Comparison of ENCODE assay signal across 23 mouse cellular contexts in the genomic region with DNA sequence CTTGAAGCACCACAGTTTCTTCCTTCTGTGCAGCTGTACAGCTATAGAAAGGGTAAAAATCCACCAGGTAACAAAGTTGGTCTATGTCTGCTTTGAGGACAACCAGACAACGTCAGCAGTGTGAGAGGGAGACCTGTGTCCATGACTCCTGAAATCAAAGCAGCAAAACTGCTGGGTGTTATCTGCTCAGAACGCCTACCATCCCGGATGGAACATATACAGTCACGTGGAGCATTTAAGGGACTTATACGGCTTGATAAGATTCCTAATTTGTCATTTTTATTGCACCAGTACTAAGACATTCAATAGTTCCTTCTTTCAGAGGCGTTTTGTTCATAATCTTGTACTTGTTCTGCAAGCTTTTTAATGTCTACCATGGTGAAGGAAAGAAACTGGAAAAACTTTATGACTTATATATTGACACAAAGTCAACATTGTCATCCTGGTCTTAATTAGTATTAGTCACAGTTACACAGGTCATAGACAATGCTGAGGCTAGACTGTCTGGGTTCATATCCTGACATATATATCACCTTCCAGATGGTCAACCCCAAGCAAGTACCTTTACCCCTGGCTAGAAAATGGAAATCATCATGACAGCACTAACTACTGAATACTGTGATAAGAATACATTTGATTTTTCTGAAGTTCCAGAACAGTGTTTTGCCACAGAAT.
DNase-seq lines count a peak whose midpoint lies in the region; ATAC-seq and TF ChIP-seq lines count a peak whose summit lies in the region.
"Had no signal": no experiment of that assay in that cellular context is flagged by ENCODE, and none has a peak within 500 bp of the region (broad histone marks: within the 10 kb centered on the region; RNA-seq: fewer than 3 reads in every experiment).

No protein-coding gene starts in this region.

- no peak for DNase-seq in intestine, embryonic 14.5 days (ENCODE audit: low spot score)
- no peak for DNase-seq in stomach, postnatal 0 days (ENCODE audit: low spot score)
- DNase-seq in gastrocnemius, postnatal 14 days: no peak
- DNase-seq in liver, postnatal 0 days: no peak
- DNase-seq: adrenal gland, adult 2 months; adrenal gland, postnatal 10 days; adrenal gland, postnatal 25 days; cerebellum, adult 11 months; cerebellum, adult 18-20 months; cerebellum, adult 8-10 months; cerebellum, adult 9-11 months; cerebellum, postnatal 14 days; cerebellum, postnatal 36 days; embryo, embryonic 11 days had no signal

- no peak for TF ChIP-seq EP300 in stomach, postnatal 0 days (optimal IDR thresholded peaks at IDR 0.05)
- no peak for TF ChIP-seq EP300 in liver, postnatal 0 days (IDR thresholded peaks at IDR 0.05; ENCODE audit: low read depth)

- no peak overlapping the region for H3K4me2 ChIP-seq in intestine, embryonic 14.5 days (ENCODE audit: low read length)
- no peak overlapping the region for H3K4me2 ChIP-seq in intestine, embryonic 16.5 days (ENCODE audit: low read depth, low read length)
- no peak overlapping the region for H3K4me2 ChIP-seq in stomach, embryonic 15.5 days
- H3K4me2 ChIP-seq in stomach, postnatal 0 days (replicated peaks; ENCODE audit: low read depth): no peak overlapping the region
- no peak overlapping the region for H3K4me2 ChIP-seq in hindbrain, embryonic 13.5 days
- no peak overlapping the region for H3K4me2 ChIP-seq in liver, postnatal 0 days (ENCODE audit: low read depth, low read length)
- H3K4me2 ChIP-seq: embryonic facial prominence, embryonic 13.5 days; embryonic facial prominence, embryonic 15.5 days; forebrain, embryonic 12.5 days had no signal

- WGBS in intestine, embryonic 14.5 days: 46% methylated on average over 6 of the region's 6 CpGs
- WGBS in intestine, embryonic 16.5 days: 44% methylated on average over 6 of the region's 6 CpGs
- WGBS in stomach, embryonic 15.5 days: 61% methylated on average over 6 of the region's 6 CpGs
- WGBS in stomach, postnatal 0 days: 45% methylated on average over 6 of the region's 6 CpGs
- WGBS in hindbrain, embryonic 13.5 days: 88% methylated on average over 6 of the region's 6 CpGs
- 67% methylated on average over 6 of the region's 6 CpGs for WGBS in liver, postnatal 0 days (ENCODE audit: insufficient replicate concordance)

- intact Hi-C loops in gastrocnemius, postnatal 14 days (cut with DNase I; ENCODE audit: low total_unique reads): loop anchor here (10.0 kb wide), 1 partner anchor 91 kb away; no protein-coding TSS in a partner anchor

- no peaks in the 10 kb centered on the region; the same call in 1 of the 2 replicates for H3K4me1 ChIP-seq in intestine, embryonic 14.5 days (replicated peaks; ENCODE audit: control insufficient read depth, insufficient read depth, low read length)
- 0 out of 2 replicates have a peak, but pooled peaks cover 4% of the 10 kb centered on the region for H3K4me1 ChIP-seq in intestine, embryonic 16.5 days (ENCODE audit: control insufficient read depth, insufficient read depth, low read length)
- H3K4me1 ChIP-seq in stomach, embryonic 15.5 days: no peaks in the 10 kb centered on the region
- no peaks in the 10 kb centered on the region for H3K4me1 ChIP-seq in stomach, postnatal 0 days (replicated peaks; ENCODE audit: control insufficient read depth, insufficient read depth)
- no peaks in the 10 kb centered on the region for H3K4me1 ChIP-seq in hindbrain, embryonic 13.5 days (replicated peaks)
- H3K4me1 ChIP-seq in liver, postnatal 0 days (ENCODE audit: insufficient read depth): no peaks in the 10 kb centered on the region
- H3K4me1 ChIP-seq: embryonic facial prominence, embryonic 15.5 days; forebrain, embryonic 10.5 days; forebrain, embryonic 12.5 days had no signal

- H3K9ac ChIP-seq in intestine, embryonic 14.5 days (ENCODE audit: low read length): no peak overlapping the region
- no peak overlapping the region for H3K9ac ChIP-seq in intestine, embryonic 16.5 days (ENCODE audit: low read depth, low read length)
- H3K9ac ChIP-seq in stomach, embryonic 15.5 days: no peak overlapping the region
- no peak overlapping the region for H3K9ac ChIP-seq in stomach, postnatal 0 days (ENCODE audit: low read length)
- H3K9ac ChIP-seq in hindbrain, embryonic 13.5 days: no peak overlapping the region
- no peak overlapping the region for H3K9ac ChIP-seq in liver, postnatal 0 days (replicated peaks)
- H3K9ac ChIP-seq: embryonic facial prominence, embryonic 13.5 days; embryonic facial prominence, embryonic 15.5 days; forebrain, embryonic 12.5 days had no signal

- H3K36me3 ChIP-seq in intestine, embryonic 14.5 days (ENCODE audit: control insufficient read depth, insufficient read depth, low read length): no peaks in the 10 kb centered on the region
- no peaks in the 10 kb centered on the region for H3K36me3 ChIP-seq in intestine, embryonic 16.5 days (ENCODE audit: control insufficient read depth, insufficient read depth, low read length)
- H3K36me3 ChIP-seq in stomach, embryonic 15.5 days: no peaks in the 10 kb centered on the region
- no peaks in the 10 kb centered on the region for H3K36me3 ChIP-seq in stomach, postnatal 0 days (ENCODE audit: control insufficient read depth, insufficient read depth, low read length)
- no peaks in the 10 kb centered on the region for H3K36me3 ChIP-seq in hindbrain, embryonic 13.5 days
- H3K36me3 ChIP-seq in liver, postnatal 0 days (replicated peaks; ENCODE audit: insufficient read depth, low read length): no peaks in the 10 kb centered on the region
- H3K36me3 ChIP-seq: embryonic facial prominence, embryonic 13.5 days; embryonic facial prominence, embryonic 15.5 days; forebrain, embryonic 10.5 days; forebrain, embryonic 12.5 days had no signal

- no peak overlapping the region for H3K27ac ChIP-seq in intestine, embryonic 14.5 days (ENCODE audit: low read depth)
- H3K27ac ChIP-seq in intestine, embryonic 16.5 days (ENCODE audit: low read length): peak overlapping the region; percentile 33; the same call in 1 of the 2 replicates
- no peak overlapping the region for H3K27ac ChIP-seq in stomach, embryonic 15.5 days
- 0 out of 2 replicates have a peak overlapping the region, but pooled peaks have one; percentile 18 for H3K27ac ChIP-seq in stomach, postnatal 0 days (replicated peaks)
- H3K27ac ChIP-seq in hindbrain, embryonic 13.5 days: no peak overlapping the region
- H3K27ac ChIP-seq in liver, postnatal 0 days (ENCODE audit: low read depth): no peak overlapping the region
- H3K27ac ChIP-seq: embryonic facial prominence, embryonic 13.5 days; embryonic facial prominence, embryonic 15.5 days; forebrain, embryonic 10.5 days; forebrain, embryonic 12.5 days had no signal

- H3K9me3 ChIP-seq in intestine, embryonic 14.5 days (ENCODE audit: control insufficient read depth, low read length): no peaks in the 10 kb centered on the region
- no peaks in the 10 kb centered on the region for H3K9me3 ChIP-seq in intestine, embryonic 16.5 days (ENCODE audit: control insufficient read depth, low read length)
- no peaks in the 10 kb centered on the region for H3K9me3 ChIP-seq in stomach, embryonic 15.5 days
- no peaks in the 10 kb centered on the region for H3K9me3 ChIP-seq in stomach, postnatal 0 days (ENCODE audit: control insufficient read depth, low read length)
- no peaks in the 10 kb centered on the region for H3K9me3 ChIP-seq in hindbrain, embryonic 13.5 days
- no peaks in the 10 kb centered on the region for H3K9me3 ChIP-seq in liver, postnatal 0 days (ENCODE audit: low read length)
- H3K9me3 ChIP-seq: embryonic facial prominence, embryonic 13.5 days; embryonic facial prominence, embryonic 15.5 days; forebrain, embryonic 10.5 days; forebrain, embryonic 12.5 days had no signal

- H3K27me3 ChIP-seq in intestine, embryonic 14.5 days (replicated peaks; ENCODE audit: control insufficient read depth, insufficient read depth, low read length): no peaks in the 10 kb centered on the region
- no peaks in the 10 kb centered on the region for H3K27me3 ChIP-seq in intestine, embryonic 16.5 days (replicated peaks; ENCODE audit: control insufficient read depth, insufficient read depth, low read length)
- H3K27me3 ChIP-seq in stomach, embryonic 15.5 days (replicated peaks): no peaks in the 10 kb centered on the region
- no peaks in the 10 kb centered on the region for H3K27me3 ChIP-seq in stomach, postnatal 0 days (ENCODE audit: control insufficient read depth, insufficient read depth, low read length)
- H3K27me3 ChIP-seq in hindbrain, embryonic 13.5 days: no peaks in the 10 kb centered on the region
- no peaks in the 10 kb centered on the region for H3K27me3 ChIP-seq in liver, postnatal 0 days (ENCODE audit: insufficient read depth, low read length)
- H3K27me3 ChIP-seq: embryonic facial prominence, embryonic 13.5 days; embryonic facial prominence, embryonic 15.5 days; forebrain, embryonic 12.5 days had no signal

- no peak for TF ChIP-seq CTCF in stomach, postnatal 0 days (IDR thresholded peaks at IDR 0.05; ENCODE audit: low read depth)
- TF ChIP-seq CTCF in liver, postnatal 0 days (IDR thresholded peaks at IDR 0.05; ENCODE audit: low read depth): no peak

- peak; percentile 80 for ATAC-seq in intestine, embryonic 14.5 days (replicated peaks; ENCODE audit: low FRiP score, low TSS enrichment, low read depth)
- peak; percentile 88 for ATAC-seq in intestine, embryonic 16.5 days
- ATAC-seq in stomach, embryonic 15.5 days (ENCODE audit: insufficient read depth, low FRiP score, low read depth): peak; percentile 43; the same call in 1 of the 2 replicates
- peak; percentile 84 for ATAC-seq in stomach, postnatal 0 days (ENCODE audit: low FRiP score, low TSS enrichment)
- no peak for ATAC-seq in hindbrain, embryonic 13.5 days (ENCODE audit: low FRiP score)
- no peak for ATAC-seq in liver, postnatal 0 days
- ATAC-seq: forebrain, embryonic 14.5 days had no signal

- no peak overlapping the region for H3K4me3 ChIP-seq in intestine, embryonic 14.5 days (ENCODE audit: low read depth, low read length)
- H3K4me3 ChIP-seq in intestine, embryonic 16.5 days (ENCODE audit: low read length): no peak overlapping the region
- H3K4me3 ChIP-seq in stomach, embryonic 15.5 days (replicated peaks): no peak overlapping the region
- H3K4me3 ChIP-seq in stomach, postnatal 0 days (ENCODE audit: low read depth, low read length): no peak overlapping the region
- no peak overlapping the region for H3K4me3 ChIP-seq in hindbrain, embryonic 13.5 days
- H3K4me3 ChIP-seq in liver, postnatal 0 days (ENCODE audit: low read depth, low read length): no peak overlapping the region
- H3K4me3 ChIP-seq: embryonic facial prominence, embryonic 13.5 days; embryonic facial prominence, embryonic 15.5 days; erythroblast, embryonic 14.5 days; forebrain, embryonic 10.5 days; forebrain, embryonic 12.5 days had no signal

Comparison
In these comparisons a context has a peak if more than half of its experiments do, and no peak if none do; other contexts are left out.
1. H3K27ac ChIP-seq: peak in intestine, embryonic 16.5 days (single experiment) and stomach, postnatal 0 days (single experiment); none in intestine, embryonic 14.5 days (single experiment), stomach, embryonic 15.5 days (single experiment), hindbrain, embryonic 13.5 days (single experiment) and liver, postnatal 0 days (single experiment).
2. ATAC-seq: peak in intestine, embryonic 14.5 days (single experiment), intestine, embryonic 16.5 days (single experiment), stomach, embryonic 15.5 days (single experiment) and stomach, postnatal 0 days (single experiment); none in hindbrain, embryonic 13.5 days (single experiment) and liver, postnatal 0 days (single experiment).